Mouse (Mus musculus) c-Kit-positive CD71-negative TER-119-negative erythroid progenitor cells, embryonic 14.5 days (primary cell): ENCODE data around the gene Ugt1a6b.
"Not testable (repeated sequence)": the region's sequence is repeated elsewhere in the genome, so short reads cannot be mapped to it uniquely, and the experiment has no call there.

Experiments
- DNase-seq: peaks from one replicate; pipeline ENCODE4 v3.0.0-alpha.2; 2013; ENCODE audit warnings: low read depth

Gene Ugt1a6b

DNA sequence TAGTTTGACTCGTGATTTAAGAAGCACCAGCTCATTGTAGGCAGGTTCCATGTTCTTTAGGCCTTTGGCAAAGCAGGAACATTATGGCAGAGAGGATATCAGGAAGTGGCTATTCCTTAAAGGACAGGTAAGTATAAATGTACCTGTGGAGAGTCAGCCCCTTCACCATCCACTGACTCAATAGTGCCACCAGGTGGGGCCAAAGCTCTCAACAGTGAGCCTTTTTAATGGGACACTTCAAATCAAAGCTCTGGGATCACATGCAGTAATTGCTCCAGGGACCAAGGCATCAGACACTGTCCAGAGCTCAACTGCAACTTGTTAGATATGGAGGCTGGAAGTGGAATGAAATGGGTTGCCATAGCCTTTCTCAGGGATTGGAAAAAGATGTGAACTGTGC, 18.5 kb downstream of the Ugt1a6b start:
- not testable (repeated sequence) for DNase-seq

GRCm38 (mm10) chr1:88125827-88126360, 22.8 kb downstream of the Ugt1a6b start:
- DNase-seq, result not testable (repeated sequence)

DNA sequence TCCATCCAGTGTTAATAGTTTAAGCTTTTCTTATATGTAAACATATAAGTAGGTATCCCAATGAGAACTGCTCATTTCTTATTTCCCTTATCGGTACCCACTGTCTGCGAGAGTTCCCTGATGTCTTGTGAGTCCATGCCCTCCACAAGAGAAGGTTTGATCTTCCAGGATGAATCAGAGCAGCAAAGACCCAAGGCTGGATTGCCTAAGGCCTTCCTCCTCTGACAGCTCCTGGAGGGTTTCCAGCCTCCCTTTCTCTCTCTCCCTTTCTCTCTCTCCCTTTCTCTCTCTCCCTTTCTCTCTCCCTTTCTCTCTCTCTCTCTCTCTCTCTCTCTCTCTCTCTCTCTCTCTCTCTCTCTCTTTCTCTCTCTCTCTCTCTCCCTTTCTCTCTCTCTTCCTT, 26.0 kb downstream of the Ugt1a6b start:
- DNase-seq, result not testable (repeated sequence)

GRCm38 (mm10) chr1:88130223-88130622, 27.2 kb downstream of the Ugt1a6b start:
- not testable (repeated sequence) for DNase-seq

- no peak for DNase-seq
Measured at GRCm38 (mm10) chr1:88133908-88134456, 30.9 kb downstream of the Ugt1a6b start.

DNA sequence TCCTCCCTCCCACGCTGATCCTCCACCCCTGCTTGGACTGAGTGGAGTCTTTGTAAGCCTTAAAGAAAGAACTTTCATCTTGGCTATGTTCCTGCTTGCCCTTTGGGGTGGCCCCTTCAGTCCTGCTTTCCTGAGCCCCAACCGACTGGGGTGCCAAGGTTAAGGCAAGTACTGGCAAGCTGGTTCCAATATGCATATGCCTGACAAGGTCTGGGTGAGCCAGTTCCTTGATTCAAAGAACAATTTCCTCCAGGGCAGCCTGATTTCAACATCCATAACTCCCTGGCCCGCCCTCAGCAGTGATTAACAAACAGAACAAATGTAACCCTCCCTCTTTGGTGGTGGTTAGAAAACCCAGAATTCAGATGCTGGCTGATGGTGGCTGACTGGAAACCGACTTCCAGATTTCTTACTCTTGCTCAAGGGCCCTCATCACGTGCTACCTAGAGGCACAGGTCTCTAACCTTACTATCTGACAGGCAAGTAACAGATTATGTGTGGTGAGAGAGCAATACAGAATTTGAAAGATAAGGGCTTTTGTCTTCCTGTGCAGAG, 31.5 kb downstream of the Ugt1a6b start, which contains the start of gene Ugt1a6a:
TSS of gene Ugt1a6a (plus strand) at position 353 of the 555 bp plus-strand sequence.
- not testable (repeated sequence) for DNase-seq

DNA sequence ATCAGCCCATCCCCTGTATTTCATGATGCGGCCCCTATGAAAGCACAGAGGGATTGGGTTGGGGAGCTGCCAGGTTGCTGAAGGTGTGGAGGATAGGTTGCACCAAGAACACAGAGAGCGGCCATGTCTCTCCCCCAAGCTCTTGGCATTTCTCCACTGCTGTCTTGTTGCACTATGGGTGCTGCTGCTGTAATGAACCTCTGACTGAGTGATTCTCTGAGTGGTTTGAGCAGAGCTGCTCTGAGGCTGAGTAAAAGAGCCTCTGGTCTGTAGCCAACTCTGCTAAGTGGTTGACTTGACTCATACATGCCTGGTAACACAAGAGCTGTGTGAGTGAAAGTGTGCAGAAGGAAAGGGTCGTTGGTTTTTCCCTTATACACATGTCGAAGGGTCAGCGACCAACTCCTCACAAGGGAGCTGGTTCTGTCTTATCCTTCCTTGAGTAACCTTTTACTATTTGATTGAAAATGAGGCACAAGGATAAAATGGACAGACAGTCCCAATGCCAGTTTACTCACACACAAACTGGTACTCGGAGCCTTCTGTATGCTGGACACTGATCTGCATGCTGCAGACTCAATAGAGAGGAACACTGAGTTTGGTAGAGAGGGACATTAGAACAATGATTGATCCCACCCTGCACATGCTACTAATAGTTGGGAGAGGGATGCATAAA, 32.3 kb downstream of the Ugt1a6b start:
- DNase-seq, result not testable (repeated sequence)

GRCm38 (mm10) chr1:88136646-88137045, 33.6 kb downstream of the Ugt1a6b start:
- DNase-seq, result no peak

- no peak for DNase-seq
Measured at GRCm38 (mm10) chr1:88137264-88137663, 34.2 kb downstream of the Ugt1a6b start.

DNA sequence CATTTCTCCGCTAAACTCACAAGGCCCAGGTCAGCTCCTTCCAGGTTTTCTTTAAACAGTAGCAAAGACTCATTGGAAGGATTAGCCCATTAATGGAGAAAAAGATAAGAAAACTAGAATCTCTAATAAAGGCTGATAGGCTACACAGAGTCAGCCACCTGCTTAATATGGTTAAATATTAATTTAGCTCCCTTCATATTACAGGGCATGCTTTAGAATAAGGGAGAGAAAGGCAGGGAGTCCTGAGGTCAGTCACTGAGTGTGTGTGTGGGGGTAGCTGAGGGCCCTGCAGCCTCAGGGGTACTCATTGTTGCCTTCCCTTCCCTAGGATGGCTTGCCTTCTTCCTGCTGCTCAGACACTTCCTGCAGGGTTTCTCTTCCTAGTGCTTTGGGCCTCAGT, 35.1 kb downstream of the Ugt1a6b start:
- no peak for DNase-seq

- not testable (repeated sequence) for DNase-seq
Measured at GRCm38 (mm10) chr1:88140492-88140891, 37.4 kb downstream of the Ugt1a6b start.

DNA sequence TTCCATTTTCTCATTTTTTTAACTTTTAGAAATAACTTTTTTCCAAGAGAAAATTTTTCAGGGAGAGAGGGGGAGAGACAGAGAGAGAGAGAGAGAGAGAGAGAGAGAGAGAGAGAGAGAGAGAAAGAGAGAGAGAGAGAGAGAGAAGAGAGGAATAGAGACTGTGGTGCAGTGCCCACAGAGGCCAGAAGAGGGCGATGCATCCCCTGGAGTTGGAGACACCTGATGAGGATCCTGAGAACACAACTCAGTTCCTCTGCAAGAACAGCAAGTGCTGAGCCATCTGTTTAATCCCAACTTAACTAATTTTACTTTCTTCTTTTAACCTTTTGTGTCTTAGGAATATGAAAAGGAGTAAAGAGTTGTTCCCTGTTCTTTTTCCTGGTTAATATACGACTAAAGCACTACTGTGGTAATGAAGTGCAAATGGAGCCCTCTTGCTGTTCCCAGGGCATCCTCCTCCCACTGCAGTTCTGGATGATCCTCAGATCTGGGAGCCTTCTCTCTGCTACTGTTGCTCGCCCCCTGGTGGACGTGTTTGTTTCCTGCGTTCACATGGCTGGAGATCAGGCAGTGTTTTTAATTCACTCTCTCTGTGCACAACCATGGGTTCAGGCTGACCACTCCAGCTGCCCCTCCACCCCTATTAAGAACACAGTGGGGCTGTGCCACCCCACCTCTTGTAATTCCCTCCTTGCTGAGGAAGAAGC, 41.1 kb downstream of the Ugt1a6b start:
- not testable (repeated sequence) for DNase-seq

DNA sequence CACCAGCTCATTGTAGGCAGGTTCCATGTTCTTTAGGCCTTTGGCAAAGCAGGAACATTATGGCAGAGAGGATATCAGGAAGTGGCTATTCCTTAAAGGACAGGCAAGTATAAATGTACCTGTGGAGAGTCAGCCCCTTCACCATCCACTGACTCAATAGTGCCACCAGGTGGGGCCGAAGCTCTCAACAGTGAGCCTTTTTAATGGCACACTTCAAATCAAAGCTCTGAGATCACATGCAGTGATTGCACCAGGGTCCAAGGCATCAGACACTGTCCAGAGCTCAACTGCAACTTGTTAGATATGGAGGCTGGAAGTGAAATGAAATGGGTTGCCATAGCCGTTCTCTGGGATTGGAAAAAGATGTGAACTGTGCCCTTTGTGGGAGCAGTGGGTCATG, 42.2 kb downstream of the Ugt1a6b start:
- not testable (repeated sequence) for DNase-seq

GRCm38 (mm10) chr1:88150133-88150532, 47.1 kb downstream of the Ugt1a6b start:
- DNase-seq, result not testable (repeated sequence)

DNA sequence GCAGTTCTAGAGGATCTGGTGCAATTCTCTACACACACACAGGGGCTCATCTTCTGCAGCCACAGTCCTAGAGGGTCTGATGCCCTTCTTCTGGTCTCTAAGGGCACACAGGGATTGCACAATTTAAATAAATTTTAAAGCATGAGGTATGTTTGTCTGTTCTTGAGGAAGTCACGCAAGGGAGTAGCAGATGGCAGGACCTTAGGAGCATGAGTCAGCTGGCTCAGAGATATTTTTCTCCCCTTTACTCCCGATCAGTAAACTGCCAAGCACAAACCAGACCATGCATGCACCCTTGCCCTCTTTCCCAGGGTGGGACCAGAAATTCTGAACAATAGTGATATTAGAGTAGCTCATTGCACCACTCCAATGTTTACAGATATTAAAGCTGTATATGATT, 55.4 kb downstream of the Ugt1a6b start:
- no peak for DNase-seq

- no peak for DNase-seq
Measured at GRCm38 (mm10) chr1:88165711-88166110, 62.7 kb downstream of the Ugt1a6b start, which contains the start of gene Ugt1a5. Gene Ugt1a5 (plus strand): TSS chr1:88166012.

GRCm38 (mm10) chr1:88172190-88172589, 69.1 kb downstream of the Ugt1a6b start:
- not testable (repeated sequence) for DNase-seq

- DNase-seq, result no peak
Measured at GRCm38 (mm10) chr1:88179657-88180056, 76.6 kb downstream of the Ugt1a6b start.

GRCm38 (mm10) chr1:88186325-88186935, 83.4 kb downstream of the Ugt1a6b start:
- DNase-seq, result no peak

GRCm38 (mm10) chr1:88192136-88192535, 89.1 kb downstream of the Ugt1a6b start:
- no peak for DNase-seq

- DNase-seq, result no peak
Measured at GRCm38 (mm10) chr1:88195687-88196086, 92.6 kb downstream of the Ugt1a6b start.

GRCm38 (mm10) chr1:88197443-88197842, 94.4 kb downstream of the Ugt1a6b start:
- no peak for DNase-seq
